Mouse (Mus musculus) myocyte (in vitro differentiated cells): ENCODE measurements around the gene Ppbp.

ENCODE experiments used
- CEBPB ChIP-seq: IDR thresholded peaks from 2 replicates; pipeline ENCODE4 v1.6.1; 2011; ENCODE audit warnings: mild to moderate bottlenecking, moderate library complexity; ENCODE audit not compliant: poor library complexity, insufficient read depth, severe bottlenecking
- MAX ChIP-seq: IDR thresholded peaks from one replicate; pipeline ENCODE4 v1.6.1; 2011; ENCODE audit warnings: low read depth, mild to moderate bottlenecking, control low read depth
- MYOG ChIP-seq, 3 experiments: IDR thresholded peaks; one replicate each; pipeline ENCODE4 v1.6.1; 2011; ENCODE audit warnings: control low read depth in 2 of 3, low read depth in 2 of 3, mild to moderate bottlenecking in 2 of 3; ENCODE audit not compliant: insufficient read length in 2 of 3, control insufficient read depth in 1 of 3, insufficient read depth in 1 of 3
- POLR2A ChIP-seq: IDR thresholded peaks from one replicate; pipeline ENCODE4 v1.6.1; 2011; ENCODE audit warnings: low read depth, mild to moderate bottlenecking, control low read depth, moderate library complexity; ENCODE audit not compliant: insufficient read length
- POLR2AphosphoS2 ChIP-seq: IDR thresholded peaks from one replicate; pipeline ENCODE4 v1.6.1; 2011; ENCODE audit warnings: low read depth, control low read depth; ENCODE audit not compliant: insufficient read length
- TCF12 ChIP-seq: IDR thresholded peaks from one replicate; pipeline ENCODE4 v1.6.1; 2011; ENCODE audit warnings: mild to moderate bottlenecking, control low read depth; ENCODE audit not compliant: poor library complexity, insufficient read depth, severe bottlenecking
- TCF3 ChIP-seq: IDR thresholded peaks from one replicate; pipeline ENCODE4 v1.6.1; 2011; ENCODE audit warnings: low read depth, control low read depth; ENCODE audit not compliant: insufficient read length
- USF1 ChIP-seq: IDR thresholded peaks from one replicate; pipeline ENCODE4 v1.6.1; 2011; ENCODE audit warnings: low read depth, mild to moderate bottlenecking, control low read depth, moderate library complexity

DNA sequence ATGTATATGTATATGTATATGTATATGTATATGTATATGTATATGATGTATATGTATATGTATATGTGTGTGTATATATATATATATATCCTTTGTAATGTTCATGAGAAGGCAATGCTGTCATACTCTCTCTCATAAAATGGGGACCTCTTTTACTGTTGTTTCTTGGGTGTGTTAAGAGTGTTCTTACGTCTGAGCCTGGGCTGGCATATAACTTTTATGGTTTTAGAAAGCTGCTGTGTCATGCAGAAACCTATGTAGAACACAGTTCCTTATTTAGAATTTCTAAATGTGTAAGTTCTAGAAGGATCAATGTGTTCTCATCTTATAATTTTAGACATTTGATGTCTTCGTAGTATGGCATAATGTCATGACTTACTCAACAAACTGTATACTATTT lies 7.5 kb upstream of the Ppbp start:
- no peak for TF ChIP-seq POLR2A
- no peak for TF ChIP-seq POLR2AphosphoS2
- TF ChIP-seq USF1: no peak
- TF ChIP-seq MAX: no peak
- no peak for TF ChIP-seq TCF12
- no peak for TF ChIP-seq TCF3
- TF ChIP-seq MYOG (IDR thresholded peaks at IDR 0.05; ENCODE audit: control insufficient read depth in 1 of 3, insufficient read depth in 1 of 3, insufficient read length in 2 of 3, low read depth in 2 of 3): no peak
- TF ChIP-seq CEBPB: no peak
